Mouse (Mus musculus) retina, embryonic 14.5 days (tissue): ENCODE measurements around the gene Cfap54.
A peak's percentile ranks its signal among the peaks of the same experiment; 100 is the strongest.

ENCODE experiments used
- DNase-seq: peaks from one replicate; pipeline ENCODE4 v3.0.0-alpha.2; 2015; ENCODE audit warnings: low spot score

Gene Cfap54

GRCm38 (mm10) chr10:92937091-92937490 lies 144.3 kb downstream of the Cfap54 start:
- no peak for DNase-seq

GRCm38 (mm10) chr10:92934506-92934905 lies 146.9 kb downstream of the Cfap54 start:
- DNase-seq = no peak

GRCm38 (mm10) chr10:92933616-92934015 lies 147.8 kb downstream of the Cfap54 start:
- DNase-seq = no peak

- no peak for DNase-seq
Measured at GRCm38 (mm10) chr10:92932464-92932863, 149.0 kb downstream of the Cfap54 start.

GRCm38 (mm10) chr10:92930036-92930435 lies 151.4 kb downstream of the Cfap54 start:
- no peak for DNase-seq

- no peak for DNase-seq
Measured at GRCm38 (mm10) chr10:92928256-92928655, 153.2 kb downstream of the Cfap54 start.

- no peak for DNase-seq
Measured at GRCm38 (mm10) chr10:92918551-92918950, 162.9 kb downstream of the Cfap54 start.

- DNase-seq = peak; percentile 58
Measured at GRCm38 (mm10) chr10:92907246-92907645, 174.2 kb downstream of the Cfap54 start.

- DNase-seq = no peak
Measured at GRCm38 (mm10) chr10:92888466-92888865, 193.0 kb downstream of the Cfap54 start.

GRCm38 (mm10) chr10:92878000-92878399 lies 203.4 kb downstream of the Cfap54 start:
- no peak for DNase-seq

- DNase-seq = no peak
Measured at GRCm38 (mm10) chr10:92840980-92841379, 240.4 kb downstream of the Cfap54 start.

- DNase-seq = no peak
Measured at GRCm38 (mm10) chr10:92837572-92837971, 243.8 kb downstream of the Cfap54 start.

GRCm38 (mm10) chr10:92837045-92837444 lies 244.4 kb downstream of the Cfap54 start:
- DNase-seq = no peak

GRCm38 (mm10) chr10:92821499-92821898 lies 259.9 kb downstream of the Cfap54 start:
- DNase-seq = no peak

GRCm38 (mm10) chr10:92818190-92818589 lies 263.2 kb downstream of the Cfap54 start:
- DNase-seq = no peak

- no peak for DNase-seq
Measured at GRCm38 (mm10) chr10:92816903-92817302, 264.5 kb downstream of the Cfap54 start.

- DNase-seq = no peak
Measured at GRCm38 (mm10) chr10:92810894-92811293, 270.5 kb downstream of the Cfap54 start.

- no peak for DNase-seq
Measured at GRCm38 (mm10) chr10:92791908-92792307, 289.5 kb downstream of the Cfap54 start.

- DNase-seq = no peak
Measured at GRCm38 (mm10) chr10:92791531-92791900, 289.9 kb downstream of the Cfap54 start.

- DNase-seq = no peak
Measured at GRCm38 (mm10) chr10:92790893-92791530, 290.4 kb downstream of the Cfap54 start.

- no peak for DNase-seq
Measured at GRCm38 (mm10) chr10:92790247-92790646, 291.2 kb downstream of the Cfap54 start.

GRCm38 (mm10) chr10:92788410-92789096 lies 292.9 kb downstream of the Cfap54 start:
- no peak for DNase-seq

GRCm38 (mm10) chr10:92782691-92783090 lies 298.7 kb downstream of the Cfap54 start:
- DNase-seq = no peak

GRCm38 (mm10) chr10:92754359-92754758 lies 327.1 kb downstream of the Cfap54 start:
- no peak for DNase-seq
